Mouse (Mus musculus) heart, postnatal 14 days (tissue): Measurements from ENCODE around the gene Tead1. TPM values are rescaled to one million over a fixed set of nuclear protein-coding genes. Genes with fewer than 3 reads are reported as not detected.

Source experiments
- DNase-seq, 2 experiments: peaks; one replicate each; pipeline ENCODE4 v3.0.0; 2021 to 2022
- intact Hi-C: fragments of 180-260 bp; cut with DNase I; formaldehyde crosslinking; loops from one replicate; pipeline ENCODE4 v1.15.1; 2025
- total RNA-seq, 2 experiments: library from RNA; stranded (reverse); gene quantifications; 2 replicates each; pipeline ENCODE4 v1.2.3; 2021

The Tead1 gene
- total RNA-seq, 2 experiments from 2014 or later, result 147 to 154 TPM

DNA sequence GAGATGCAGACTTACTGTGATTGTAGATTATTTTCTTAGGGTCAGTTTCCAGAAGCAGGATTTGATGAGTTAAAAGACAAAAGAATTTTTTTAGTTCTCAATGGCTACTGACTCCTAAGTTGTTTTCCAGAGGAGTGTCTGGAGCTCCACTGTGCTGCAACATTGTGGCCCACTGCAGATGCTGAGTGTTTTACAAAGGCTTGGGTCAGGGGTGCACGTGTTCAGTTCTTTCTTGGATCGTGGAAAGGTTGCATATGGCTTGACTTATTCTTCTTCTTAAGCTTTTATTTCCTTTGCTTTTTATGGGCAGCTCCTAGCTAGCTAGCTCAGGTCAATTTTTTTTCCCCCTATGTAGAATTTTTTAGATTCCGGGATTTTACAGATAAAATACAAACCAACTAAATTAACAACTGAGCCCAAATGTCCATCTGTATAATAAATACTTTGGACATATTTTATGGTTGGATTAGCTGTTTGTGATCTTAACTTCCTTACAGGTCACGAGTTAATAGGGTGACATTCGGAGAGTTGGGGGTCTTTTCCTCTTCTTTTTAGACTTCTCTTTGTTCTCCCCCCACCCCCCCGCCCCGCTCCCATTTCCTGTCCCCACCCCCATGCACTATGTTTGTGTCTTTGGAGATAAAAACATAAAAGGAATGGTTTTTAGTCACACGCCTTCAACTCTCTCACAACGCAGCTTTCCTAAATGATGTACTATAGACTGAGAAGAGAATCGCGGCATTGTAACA is 40.5 kb downstream of the Tead1 start:
- intact Hi-C loops, result loop anchor here (2.0 kb wide), 1 partner anchor 35 kb away; no protein-coding TSS in a partner anchor
- DNase-seq, result no peak

DNA sequence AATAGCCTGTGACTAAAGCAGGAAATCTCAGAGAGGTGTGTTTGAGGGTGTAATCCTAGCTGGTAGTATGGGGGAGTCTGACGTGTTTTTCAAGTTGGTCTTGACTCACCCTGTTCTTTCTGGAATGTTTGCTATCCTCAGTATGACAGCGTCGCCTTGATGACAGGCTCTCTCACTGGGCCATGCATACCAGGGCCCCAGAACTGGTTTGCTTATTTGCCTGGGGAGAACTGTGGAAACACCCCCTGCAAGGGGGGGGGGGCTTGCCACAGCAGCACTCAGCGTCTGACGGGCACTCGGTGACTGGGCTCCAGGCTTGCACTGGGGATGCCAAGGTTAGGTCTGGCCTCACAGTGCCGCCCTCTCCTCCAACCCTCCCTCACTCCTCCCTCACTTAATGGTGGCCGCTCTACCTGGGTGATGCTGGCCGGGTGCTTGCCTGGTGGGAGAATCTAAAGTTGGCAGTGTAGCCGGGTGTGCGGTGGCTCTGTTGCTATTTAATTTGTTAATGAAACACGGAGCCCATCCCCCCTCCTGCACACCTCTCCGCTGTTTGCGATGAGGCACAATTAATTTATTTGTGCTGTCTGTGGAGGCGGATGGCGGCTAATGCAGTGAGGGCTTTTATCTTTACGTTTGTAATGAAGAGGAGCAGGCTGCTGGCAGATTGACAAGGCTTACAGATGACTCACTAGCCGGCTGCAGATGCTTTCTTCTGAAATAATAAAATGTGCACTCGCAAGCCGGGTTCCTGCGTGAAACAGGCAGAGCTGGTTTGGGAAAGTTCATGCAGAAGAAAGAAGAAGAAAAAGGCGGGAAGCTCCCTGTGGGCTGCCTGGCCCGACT is 41.2 kb downstream of the Tead1 start:
- DNase-seq, result peak; percentile 35 to 44
- intact Hi-C loops, result loop anchor here (2.0 kb wide), 1 partner anchor 36 kb away; no protein-coding TSS in a partner anchor

DNA sequence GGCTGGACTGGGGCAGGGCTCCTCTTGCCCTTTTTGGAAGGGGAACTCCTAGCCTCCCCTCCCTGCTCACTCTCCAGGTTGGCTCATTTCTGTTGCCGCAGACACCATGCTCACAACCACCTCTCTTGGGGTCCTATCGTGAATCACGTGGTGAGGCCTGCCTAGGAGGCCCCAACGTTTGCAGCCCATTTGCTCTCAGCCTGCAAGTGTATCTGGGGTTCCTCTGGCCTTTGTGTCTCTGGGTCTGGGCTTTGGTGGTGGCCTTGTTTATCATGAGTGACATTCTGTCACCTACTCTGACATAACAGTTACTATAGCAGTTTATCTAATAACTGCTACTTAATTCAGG is 41.8 kb downstream of the Tead1 start:
- no peak for DNase-seq

DNA sequence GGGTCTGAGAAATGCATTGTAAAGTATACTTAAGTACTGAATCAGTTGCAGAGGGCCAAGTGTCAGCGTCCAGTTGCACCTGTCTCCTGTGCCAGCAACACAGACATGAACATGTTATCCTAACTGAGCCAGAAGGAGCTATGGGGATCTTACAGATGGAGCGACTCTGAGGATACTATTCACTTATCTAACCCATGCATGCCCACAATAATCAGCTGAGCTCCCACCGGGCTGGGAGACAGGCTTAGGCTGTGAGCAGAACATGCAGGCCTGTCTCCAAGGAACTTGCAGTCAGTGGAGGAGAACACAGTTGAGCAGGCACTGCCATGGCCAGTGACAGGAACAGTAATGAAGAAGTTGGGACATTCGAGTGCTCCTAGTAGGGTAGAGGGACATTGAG is 42.7 kb downstream of the Tead1 start:
- intact Hi-C loops, result loop anchor here (2.0 kb wide), 1 partner anchor 37 kb away; no protein-coding TSS in a partner anchor
- DNase-seq, result no peak

More for the DNA sequence above, 41.8 kb downstream of the Tead1 start:
- intact Hi-C loops, result loop anchor here (2.0 kb wide), 1 partner anchor 36 kb away; no protein-coding TSS in a partner anchor

DNA sequence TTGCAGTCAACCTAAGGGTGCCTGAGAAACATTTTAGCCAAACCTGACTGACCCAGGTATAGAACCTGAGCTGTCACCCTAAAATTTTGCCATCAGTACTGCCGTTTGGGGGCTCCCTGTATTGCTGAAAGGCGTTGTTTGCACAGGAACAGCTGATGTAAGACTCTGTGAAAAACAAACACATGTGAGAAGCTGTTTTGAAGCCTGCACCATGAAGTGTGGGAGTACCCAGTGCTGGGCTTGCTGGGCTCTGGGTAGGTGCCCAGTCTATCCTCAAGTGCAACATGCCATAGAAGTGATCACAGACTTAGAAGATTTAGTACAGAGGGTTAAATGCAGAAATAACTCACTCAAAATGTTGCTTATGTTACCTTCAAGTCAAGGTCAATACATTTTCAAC is 49.3 kb downstream of the Tead1 start:
- intact Hi-C loops, result no loop called here
- DNase-seq, result no peak

DNA sequence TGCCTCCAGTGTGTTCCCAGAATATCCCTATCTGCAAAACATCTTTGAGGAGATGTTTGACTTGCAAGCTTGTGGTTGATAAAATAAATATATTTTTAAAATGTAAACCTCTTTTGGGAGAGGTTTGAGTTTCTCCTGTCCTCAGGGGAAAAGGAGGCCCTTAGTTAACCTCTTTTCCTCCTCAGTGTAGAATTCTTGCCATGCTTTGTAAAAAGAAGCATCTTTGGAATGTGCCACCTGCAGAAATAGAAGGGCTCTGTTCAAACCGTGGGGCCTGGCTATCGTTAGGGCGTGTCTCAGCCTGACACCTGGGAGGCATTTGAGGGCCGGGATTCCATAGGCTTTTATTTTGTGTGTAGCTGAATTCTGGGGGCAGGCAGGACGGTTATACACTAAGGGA is 51.1 kb downstream of the Tead1 start:
- no peak for DNase-seq
- intact Hi-C loops, result no loop called here

DNA sequence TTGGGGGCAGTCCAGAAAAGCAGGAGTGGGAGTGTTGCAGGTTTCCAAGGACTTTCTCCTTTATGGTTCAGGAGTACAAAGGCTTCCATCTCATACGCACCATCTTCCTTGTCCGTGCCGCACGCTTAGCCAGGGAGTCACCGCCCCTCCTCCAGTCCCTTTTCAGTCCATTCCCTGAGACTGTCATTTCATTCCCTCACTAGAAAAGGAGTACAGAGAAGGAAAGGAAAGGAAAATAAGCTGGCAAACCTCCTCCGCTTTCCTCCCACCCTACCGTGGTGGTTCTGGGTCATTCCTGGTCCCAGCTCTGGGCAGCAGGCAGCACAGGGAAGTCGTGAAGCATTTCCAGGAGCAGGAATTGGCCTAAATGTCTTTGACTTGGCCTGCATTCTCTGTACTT is 52.5 kb downstream of the Tead1 start:
- no peak for DNase-seq

DNA sequence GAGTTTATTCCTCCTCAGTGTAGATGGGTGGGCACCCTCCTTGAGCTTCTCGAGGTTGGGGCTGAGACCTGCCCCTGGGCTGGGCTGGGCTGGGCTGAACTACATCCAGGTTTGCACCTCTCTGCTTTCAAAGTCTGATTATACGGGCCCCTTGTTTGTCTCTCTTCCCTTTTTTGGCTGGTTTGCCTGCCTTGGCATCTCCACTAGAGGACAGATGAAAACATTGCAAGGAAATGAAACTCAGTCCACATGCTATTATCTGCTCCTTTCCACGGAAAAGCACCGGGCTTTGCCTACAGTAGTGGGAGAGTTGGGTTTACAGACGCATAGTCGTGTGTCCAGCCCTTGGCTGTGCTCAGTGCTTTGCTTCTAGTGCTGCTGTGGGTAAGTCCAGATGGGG is 60.1 kb downstream of the Tead1 start:
- intact Hi-C loops, result no loop called here
- no peak for DNase-seq

More for the DNA sequence above, 52.5 kb downstream of the Tead1 start:
- intact Hi-C loops, result no loop called here

DNA sequence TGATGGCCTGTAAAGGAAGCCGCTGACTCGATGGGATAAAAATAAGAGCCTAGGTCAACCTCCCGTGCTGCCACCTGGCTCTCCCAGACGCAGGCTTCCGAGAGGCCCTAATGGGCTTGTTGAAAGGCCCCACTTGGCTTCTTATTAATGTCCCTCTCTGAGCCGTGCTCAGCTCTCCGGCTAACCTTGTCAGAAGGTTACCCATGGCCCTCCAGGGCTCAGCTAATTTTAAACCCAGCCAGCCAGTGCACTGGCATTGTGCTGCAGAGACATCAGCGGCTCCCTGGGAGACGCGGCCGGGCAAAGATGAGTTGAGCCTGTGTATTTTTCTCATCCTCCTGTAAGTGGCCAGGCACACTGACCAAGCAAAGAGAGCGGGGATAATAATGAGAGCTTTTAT is 62.7 kb downstream of the Tead1 start:
- peak; percentile 33 to 36 for DNase-seq

DNA sequence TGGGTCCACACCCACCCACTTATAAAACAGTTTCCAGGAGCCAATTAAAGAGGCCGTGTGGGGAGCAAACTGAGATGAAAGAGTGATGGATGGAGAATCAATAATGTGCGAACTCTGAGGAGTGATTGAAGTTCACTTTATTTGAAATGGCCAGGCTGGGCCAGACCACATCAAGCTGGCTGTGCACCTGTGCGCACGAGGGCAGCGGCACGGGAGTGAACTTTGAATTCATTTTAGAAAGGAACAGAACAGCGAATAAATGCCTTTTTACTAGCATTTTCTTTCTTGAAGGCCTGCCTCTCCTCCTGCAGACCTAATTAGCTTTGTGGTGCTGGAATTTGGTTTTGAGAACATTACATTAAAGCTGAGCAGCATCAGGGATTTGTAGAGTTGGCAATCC is 63.9 kb downstream of the Tead1 start:
- intact Hi-C loops, result no loop called here
- DNase-seq, result no peak

More for the DNA sequence above, 62.7 kb downstream of the Tead1 start:
- intact Hi-C loops, result no loop called here

DNA sequence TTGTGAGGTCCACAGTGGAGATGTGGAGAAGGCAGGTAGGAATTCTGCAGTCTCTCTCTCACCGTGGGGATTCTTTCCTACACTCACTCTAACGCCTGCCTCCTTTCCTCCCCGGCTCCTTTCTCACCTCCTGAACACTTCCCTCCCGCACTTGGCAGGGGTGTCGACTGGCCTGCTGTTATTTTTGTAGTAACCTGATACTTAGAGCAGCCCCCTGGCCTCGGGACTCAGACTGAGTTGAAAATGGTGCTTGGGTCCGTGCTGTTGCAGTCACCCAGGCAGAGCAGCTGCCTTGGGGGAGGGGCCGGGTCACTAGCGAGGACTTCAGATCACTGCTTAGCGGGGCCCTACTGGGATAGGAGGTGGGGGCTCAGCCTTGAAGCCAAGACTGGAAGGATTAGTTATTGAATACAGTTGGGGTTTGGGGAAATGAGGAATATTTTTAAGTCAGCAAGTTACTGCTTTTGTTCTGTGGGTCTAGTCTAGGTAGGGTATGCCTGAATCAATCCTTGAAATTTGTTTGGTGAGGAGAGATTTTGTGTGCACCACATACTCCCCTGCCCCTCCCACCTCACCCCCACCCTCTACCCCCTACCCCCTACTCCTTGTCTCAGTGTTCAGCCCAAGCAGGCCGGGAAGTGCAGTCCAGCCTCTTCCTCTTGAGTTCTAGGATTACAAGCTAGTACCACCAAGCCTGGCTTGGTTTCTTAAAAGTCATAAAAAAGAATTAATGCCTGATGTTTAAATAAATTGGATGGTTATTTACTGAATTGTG is 64.7 kb downstream of the Tead1 start:
- DNase-seq, result peak; percentile 50 to 62
- intact Hi-C loops, result no loop called here

DNA sequence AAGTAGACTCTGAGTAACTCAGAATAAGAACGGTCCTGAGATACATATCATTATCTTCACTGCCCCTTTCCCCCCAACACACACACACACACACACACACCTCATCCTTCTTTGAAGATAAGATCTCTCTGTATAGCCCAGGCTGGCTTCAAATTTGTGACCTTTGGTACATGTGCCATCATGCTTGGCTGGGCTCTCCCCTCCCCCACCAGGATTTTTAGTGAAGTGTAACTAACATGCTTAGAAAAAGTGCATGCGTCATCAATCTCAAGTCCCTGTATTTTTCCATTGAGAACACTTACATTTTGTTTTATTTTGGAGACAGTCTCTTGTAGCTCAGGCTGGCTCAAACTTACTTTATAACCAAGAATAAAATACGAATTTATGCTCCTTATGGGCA is 68.1 kb downstream of the Tead1 start:
- intact Hi-C loops, result loop anchor here (2.0 kb wide), 1 partner anchor 70 kb away; no protein-coding TSS in a partner anchor
- DNase-seq, result no peak

DNA sequence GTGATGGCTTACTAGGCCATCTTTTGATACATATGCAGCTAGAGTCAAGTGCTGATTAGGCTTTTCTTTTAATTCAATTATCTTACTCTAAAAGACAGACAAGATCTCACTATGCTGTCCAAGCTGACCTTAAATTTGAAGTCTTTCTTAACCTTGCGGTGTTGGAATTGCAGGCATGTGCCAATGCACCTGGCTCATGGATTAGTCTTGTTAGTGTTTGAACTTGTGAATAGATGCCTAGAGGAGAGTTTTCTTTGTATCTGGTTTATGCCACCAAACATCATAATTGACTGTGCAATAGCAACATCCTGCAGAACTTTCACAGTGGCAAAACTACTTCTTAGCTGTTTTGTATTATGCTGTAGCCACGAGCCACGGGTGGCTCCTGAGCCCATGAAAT is 68.7 kb downstream of the Tead1 start:
- no peak for DNase-seq
- intact Hi-C loops, result loop anchor here (2.0 kb wide), 1 partner anchor 71 kb away; no protein-coding TSS in a partner anchor

DNA sequence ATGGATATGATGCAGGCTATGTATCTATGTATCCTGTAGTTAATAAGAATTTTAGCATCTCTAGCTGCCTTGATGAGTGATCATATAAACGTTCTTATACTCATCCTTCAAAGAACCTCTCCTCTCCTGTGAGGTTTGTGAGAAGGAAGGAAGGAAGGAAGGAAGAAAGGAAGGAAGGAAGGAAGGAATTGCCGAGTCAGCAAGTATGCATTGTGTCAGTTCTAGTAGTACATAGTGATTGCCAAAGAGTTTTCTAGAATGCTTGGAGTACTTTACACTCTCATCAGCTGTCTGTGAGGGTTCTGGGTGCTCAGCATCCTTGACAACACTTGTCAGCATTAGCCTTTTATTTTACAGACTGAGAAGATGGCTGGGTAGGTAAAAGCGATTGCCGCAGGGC is 69.2 kb downstream of the Tead1 start:
- intact Hi-C loops, result no loop called here
- DNase-seq, result no peak

DNA sequence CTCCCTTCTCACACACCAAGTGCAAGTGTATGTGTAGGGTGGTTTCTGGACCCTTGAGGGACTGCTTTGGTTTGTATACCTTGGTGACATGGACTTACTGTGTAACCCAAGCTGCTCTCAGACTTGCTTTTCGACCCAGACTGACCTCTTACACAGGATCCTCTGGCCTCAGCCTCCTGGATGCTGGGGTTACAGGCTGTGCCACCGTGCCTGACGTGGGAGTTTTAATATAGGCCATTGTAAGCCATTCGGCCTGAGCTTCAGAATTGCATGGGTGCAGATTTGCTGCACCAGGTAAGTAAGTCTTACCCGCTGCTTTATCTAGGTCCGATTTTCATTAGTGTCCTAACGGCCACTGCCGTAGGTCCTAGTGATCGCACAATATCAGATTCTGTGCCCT is 71.0 kb downstream of the Tead1 start:
- intact Hi-C loops, result no loop called here
- no peak for DNase-seq

DNA sequence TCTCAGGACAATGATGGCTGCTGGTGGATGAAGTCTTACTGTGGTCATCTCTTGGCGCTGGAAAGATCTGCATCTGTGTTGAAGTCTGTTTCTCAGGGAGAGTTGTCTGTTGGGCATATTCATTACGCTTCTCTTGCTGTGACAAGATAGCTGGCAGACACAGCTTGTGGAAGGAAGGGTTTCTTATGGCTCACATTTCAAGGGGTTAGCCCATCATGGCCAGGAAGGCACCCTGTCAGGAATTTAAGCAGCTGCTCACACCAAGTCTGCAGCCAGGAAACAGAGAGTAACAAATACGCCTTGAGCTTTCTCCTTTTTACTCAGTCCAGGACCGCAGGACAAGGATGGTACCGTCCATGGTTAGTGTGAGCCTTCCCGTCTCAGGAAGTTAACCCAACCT is 73.2 kb downstream of the Tead1 start:
- intact Hi-C loops, result no loop called here
- no peak for DNase-seq

DNA sequence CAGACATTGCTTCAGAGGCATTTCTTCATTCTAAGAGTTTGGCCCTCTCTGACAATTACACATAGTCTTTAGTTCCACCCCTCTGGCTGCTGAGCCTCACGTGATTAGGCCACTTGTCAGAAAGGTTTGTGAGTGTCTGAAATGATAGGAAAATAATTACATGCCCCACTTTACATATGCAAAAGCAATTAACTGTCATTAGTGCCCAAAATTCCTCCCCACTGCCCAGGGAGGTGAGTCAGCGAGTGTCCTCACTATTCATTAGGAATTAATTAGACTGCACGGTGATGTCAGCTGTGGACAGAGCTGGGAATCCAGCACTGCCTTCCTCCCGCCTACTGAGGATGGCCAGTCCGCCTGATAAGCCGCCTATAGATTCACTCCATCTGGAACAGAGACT is 74.2 kb downstream of the Tead1 start:
- intact Hi-C loops, result no loop called here
- no peak for DNase-seq

DNA sequence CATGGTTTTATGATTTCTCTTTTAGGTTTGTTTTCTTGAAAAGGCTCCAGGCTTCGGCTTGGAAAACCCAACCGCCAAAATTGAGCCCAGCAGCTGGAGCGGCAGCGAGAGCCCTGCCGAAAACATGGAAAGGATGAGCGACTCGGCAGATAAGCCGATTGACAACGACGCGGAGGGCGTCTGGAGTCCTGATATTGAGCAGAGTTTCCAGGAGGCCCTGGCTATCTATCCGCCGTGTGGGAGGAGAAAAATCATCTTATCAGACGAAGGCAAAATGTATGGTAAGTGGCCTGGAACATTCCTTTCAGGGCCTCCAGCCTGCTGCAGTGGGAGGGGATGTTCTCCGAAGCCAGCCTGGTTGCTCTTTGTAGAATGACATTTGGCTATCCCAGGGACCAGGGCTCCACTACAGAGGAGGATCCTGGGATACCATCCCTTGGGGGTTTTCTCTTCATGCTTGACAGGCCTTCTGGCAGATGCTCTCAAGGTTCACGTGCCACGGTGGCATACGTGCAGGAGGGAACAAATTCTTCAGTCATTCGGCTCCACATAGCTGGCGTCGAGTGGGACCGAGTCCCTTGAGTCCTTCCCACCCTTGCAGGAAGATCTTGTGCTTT is 80.3 kb downstream of the Tead1 start:
- no peak for DNase-seq
- intact Hi-C loops, result no loop called here

DNA sequence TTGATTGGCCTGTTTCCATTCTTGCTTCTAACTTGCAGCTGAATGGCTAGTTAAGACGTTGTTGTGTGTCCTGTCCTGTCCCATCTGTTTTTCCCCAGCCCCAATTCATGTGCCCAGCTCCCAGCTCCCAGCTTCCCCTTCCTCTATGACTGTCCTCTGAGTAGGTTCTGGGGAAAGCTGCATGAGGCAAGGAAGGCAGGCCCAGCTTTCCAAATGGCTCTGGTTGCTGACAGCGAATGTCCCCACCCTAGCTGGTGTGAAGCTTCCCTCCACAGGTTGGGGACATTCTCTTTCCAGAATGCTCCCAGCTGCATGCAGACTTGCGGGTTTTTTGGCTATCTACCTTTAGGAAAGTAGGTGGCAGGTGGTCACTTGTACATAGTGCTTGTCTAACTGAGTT is 81.2 kb downstream of the Tead1 start:
- DNase-seq, result no peak
- intact Hi-C loops, result loop anchor here (5.0 kb wide), 1 partner anchor 78 kb away; no protein-coding TSS in a partner anchor

DNA sequence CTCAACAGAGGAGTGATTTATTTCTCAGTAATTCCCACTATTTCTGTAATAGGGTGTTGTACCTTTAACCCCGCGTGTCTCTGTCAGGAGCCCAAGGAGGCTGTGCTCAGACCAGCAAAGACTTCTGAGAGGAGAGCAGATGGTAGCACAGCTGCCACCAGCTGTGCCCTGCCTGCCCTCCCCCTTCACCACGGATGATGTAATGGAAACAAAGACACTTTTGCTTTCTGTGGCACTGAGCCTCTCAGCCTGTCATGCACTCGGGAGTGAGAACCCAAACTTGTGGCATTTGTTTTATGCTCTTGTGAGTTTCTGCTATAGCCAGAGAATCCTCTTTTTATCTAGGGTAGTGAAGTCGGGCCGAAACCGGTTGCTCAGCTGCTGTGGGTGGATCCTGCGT is 81.7 kb downstream of the Tead1 start:
- intact Hi-C loops, result loop anchor here (5.0 kb wide), 1 partner anchor 78 kb away; no protein-coding TSS in a partner anchor
- peak; percentile 66 to 68 for DNase-seq
